Mouse (Mus musculus): ENCODE measurements around the gene Plxnd1.

Gene Plxnd1

DNA sequence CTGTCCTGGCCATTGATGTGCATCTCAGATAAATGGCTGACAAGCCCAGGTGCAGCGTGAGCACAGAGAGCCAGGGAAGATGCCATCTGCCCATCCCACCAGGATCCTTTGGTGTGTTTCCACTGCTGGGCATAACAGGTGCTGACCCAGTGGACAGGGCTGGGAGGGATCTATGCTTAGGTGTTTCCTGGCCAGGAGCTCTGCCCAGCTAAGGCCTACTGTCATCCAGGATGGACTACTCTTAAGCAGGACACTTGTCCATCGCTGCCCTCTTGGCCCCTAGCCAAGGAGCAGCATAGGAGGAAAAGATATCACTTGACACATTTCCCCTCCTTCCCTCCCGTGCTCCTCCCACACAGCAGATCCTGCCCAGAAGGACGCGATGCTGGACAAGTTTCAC lies 78.2 kb downstream of the Plxnd1 start:
- DNase-seq (ENCODE audit: low spot score), result no peak

DNA sequence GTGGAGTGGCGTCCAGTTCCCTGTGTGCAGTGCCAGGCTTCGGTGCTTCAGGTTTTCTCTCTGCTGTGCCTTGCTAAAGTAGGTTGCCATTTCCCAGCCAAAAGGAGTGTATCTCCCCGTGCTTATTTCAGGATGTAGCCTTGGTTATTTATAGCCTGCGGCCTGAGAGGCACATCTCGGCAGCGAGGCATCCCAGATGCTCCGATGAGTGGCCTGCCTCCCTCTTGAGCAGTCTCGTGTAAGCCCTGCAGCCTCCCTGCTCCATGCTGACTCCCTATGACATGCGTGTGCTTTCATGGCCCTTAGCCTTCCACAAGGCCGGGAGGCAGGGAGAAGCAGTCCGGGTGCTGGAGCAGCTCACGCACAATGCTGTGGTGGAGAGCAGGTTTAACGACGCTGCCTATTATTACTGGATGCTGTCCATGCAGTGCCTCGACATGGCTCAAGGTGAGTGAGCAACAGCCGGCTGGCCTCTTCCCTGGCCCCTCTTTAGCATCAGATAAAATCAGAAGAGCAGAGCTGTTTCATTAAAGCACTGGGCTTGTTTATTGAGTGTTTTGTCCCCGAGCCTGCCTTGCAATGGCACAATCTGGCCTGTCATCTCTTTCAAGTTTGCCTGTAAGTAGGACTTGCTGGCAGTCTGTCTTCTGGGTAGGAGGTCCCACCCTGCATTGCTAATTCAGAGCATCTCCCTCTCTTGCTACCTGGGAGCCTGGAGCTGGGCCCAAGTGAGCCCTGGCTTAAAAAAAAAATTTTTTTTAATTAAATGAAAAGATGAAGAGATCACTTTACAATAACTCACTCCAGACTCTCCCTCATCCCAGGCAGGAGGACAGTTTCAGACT lies 79.0 kb downstream of the Plxnd1 start:
- DNase-seq (ENCODE audit: low spot score), result no peak

DNA sequence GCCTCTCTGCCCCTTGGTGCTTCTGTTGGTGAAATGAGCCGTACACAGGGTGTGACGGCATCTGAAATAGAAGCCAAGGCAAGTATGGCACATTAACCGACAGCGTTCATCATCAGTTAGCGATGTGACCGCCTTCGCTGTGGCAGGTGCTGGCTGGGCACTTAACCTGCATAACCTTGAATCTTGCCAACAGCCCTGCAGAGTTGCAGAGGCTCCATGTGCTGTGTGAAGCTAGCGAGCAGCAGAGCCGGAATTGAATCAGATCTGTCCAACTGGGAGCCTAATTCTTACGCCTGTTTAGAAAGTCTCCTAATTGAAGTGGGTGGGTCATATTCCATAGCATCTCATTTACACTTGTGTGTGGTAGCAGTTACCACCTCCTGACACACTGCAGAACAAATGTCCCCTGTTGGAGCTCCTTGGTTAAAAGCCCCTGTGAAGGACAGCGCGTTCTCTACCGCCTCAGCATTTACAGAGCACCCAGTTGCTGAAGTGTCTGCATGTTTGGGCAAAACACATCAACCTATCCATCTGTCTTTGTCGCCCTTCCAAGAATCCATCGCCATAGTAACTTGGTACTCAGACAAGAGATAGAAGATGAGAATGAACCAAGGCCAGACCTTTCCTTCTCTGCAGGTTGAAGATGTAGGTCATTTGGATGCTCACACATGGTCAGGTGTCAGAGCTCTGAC lies 80.1 kb downstream of the Plxnd1 start:
- no peak for DNase-seq (ENCODE audit: low spot score)

- DNase-seq (ENCODE audit: low spot score), result no peak
Measured at GRCm38 (mm10) chr6:115913482-115913881, 81.3 kb downstream of the Plxnd1 start.

- no peak for DNase-seq (ENCODE audit: low spot score)
Measured at GRCm38 (mm10) chr6:115911763-115912162, 83.0 kb downstream of the Plxnd1 start.

DNA sequence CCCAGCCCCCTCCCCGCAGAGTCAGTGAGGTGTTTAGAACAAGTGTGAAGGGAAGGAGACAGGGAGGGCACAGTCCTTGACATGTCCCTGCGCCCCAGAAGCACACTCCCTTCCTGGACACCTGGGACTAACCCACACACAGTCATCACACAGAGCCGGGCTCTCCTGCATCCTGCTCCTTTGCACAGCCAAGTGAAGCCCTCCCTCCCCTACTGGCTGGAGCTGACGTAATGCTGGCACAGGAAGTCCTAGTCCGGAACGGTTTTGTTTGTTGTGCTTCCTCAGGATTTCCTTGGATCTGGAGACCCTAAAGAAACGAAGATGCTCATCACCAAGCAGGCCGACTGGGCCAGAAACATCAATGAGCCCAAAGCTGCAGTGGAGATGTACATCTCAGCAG lies 84.9 kb downstream of the Plxnd1 start:
- DNase-seq (ENCODE audit: low spot score), result no peak

DNA sequence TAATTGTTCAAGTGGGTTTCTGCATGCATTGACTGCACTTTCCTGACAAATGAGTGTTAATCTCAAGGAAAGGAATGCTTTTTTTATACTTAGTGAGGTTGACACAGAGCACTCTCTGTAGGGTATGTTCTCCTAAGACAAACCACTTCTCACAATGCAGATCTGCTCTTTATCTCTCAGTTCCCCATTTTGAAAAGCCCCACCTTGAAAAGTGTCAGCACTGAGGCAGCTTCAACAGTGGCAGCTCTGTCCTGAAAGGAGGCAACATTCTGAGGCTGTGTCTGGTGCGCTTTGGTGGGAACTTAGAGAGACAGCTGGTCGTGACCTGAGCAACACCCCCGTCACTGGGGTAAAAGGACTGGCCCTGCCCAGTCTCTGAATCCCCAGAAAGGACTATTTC lies 85.8 kb downstream of the Plxnd1 start:
- DNase-seq (ENCODE audit: low spot score), result no peak

DNA sequence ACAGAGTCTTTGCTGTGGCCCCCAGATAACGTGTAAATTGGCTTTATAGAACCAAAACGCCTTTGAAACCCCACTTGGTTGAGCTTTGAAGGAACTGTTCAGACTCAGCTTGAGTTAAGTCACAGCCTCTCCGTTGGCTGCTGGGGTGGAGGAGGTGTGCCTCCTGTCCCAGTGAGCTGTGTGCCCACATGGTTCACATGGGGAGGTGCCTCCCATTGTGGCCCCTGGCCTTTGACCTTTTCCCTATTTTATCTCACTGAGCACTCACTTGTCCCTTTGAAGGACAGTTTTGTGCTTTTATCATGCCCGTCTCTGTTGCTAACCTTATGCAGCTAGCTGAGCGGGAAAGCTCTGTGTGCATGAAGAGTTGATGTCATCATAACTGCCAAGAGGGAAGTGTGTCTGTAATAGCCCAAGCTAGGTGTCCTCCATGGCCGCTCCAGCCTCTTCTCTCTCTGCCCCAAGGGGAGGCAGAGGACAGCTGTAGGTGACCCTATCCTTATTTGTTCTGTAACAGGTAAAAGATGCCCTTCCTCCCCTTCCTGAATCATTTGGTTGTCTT lies 86.3 kb downstream of the Plxnd1 start:
- DNase-seq (ENCODE audit: low spot score), result no peak

- no peak for DNase-seq (ENCODE audit: low spot score)
Measured at GRCm38 (mm10) chr6:115906871-115907270, 87.9 kb downstream of the Plxnd1 start.

DNA sequence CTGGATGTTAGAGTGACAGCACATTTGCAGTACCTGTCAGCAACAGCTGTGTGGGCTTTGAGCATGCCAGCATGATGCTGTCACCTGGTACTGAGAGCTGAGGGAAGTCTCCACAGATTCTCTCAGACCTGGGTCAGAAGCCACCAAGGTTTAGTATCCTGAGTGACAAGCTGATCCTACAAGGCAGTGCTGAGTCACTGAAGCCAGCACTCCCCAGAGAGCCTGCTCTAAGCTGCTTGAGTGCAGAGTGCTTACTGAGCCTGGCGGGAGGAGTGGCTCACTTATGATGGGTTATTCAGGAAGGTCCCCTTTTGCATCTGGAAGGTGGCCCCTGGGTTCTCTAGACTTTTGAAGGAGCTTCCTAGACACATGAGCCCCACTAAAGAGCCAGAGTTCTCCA lies 88.3 kb downstream of the Plxnd1 start:
- no peak for DNase-seq (ENCODE audit: low spot score)

DNA sequence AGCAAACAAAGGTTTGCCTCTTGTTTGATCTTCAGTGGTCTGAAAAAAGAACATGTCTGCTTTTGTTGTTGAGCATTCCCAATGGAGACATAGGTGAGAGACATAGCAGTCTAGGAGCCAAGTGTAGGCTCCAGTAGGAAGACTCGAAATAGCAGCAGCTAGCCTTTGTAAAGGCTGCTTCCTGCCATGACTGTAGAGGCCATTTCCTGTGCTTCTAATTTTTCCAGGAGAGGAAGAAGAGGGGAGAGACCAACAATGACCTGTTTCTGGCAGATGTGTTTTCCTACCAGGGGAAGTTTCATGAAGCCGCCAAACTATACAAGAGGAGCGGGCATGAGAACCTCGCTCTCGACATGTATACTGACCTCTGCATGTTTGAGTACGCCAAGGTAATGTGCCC lies 89.2 kb downstream of the Plxnd1 start:
- DNase-seq (ENCODE audit: low spot score), result no peak

Data from urinary bladder, postnatal 10 days (tissue).